Mouse (Mus musculus): ENCODE results near the gene Ctbs. TPM values are rescaled to one million over a fixed set of nuclear protein-coding genes. Genes with fewer than 3 reads are reported as not detected.

Ctbs gene
- total RNA-seq, 1 experiment: 10.4 TPM

GRCm38 (mm10) chr3:146433681-146434350 lies 15.8 kb upstream of the Ctbs start:
- in situ Hi-C loops (cut with MboI; ENCODE audit: low sequenced_read_pairs in 2 of 2, unreplicated experiment in 2 of 2): no loop called here
- no peak overlapping the region for H3K4me3 ChIP-seq (ENCODE audit: insufficient read depth in 1 of 2, low read depth in 1 of 2, low read length in 2 of 2, poor library complexity in 1 of 2, severe bottlenecking in 1 of 2)
- no peak overlapping the region for H3K27ac ChIP-seq (ENCODE audit: insufficient read depth, low read depth, low read length, poor library complexity, severe bottlenecking)
- TF ChIP-seq CHD2 (IDR thresholded peaks at IDR 0.05; ENCODE audit: low read depth, low read length): no peak
- TF ChIP-seq MAFK (IDR thresholded peaks at IDR 0.05; ENCODE audit: insufficient read depth, low read depth, low read length): no peak
- TF ChIP-seq HCFC1 (IDR thresholded peaks at IDR 0.05; ENCODE audit: borderline replicate concordance, insufficient read depth, low read length): no peak
- no peak for TF ChIP-seq ZC3H11A (IDR thresholded peaks at IDR 0.05; ENCODE audit: borderline replicate concordance, low read depth, low read length)
- no peak for TF ChIP-seq ZNF384 (IDR thresholded peaks at IDR 0.05; ENCODE audit: low read depth, low read length)
- peaks cover 0 to 9% of the 10 kb centered on the region in 2 experiments; a peak in 2 of 4 replicates for H3K4me1 ChIP-seq (ENCODE audit: control insufficient read depth in 2 of 2, insufficient read depth in 2 of 2, low read length in 2 of 2, poor library complexity in 1 of 2)
- no peak overlapping the region for H3K9ac ChIP-seq (ENCODE audit: insufficient read depth, low read depth, low read length, poor library complexity, severe bottlenecking)
- DNase-seq (ENCODE audit: low read depth, low spot score): no peak
- H3K36me3 ChIP-seq (ENCODE audit: control insufficient read depth, insufficient read depth, low read length, poor library complexity, severe bottlenecking): peaks cover 42% of the 10 kb centered on the region
- H3K9me3 ChIP-seq (ENCODE audit: control insufficient read depth, insufficient read depth, low read depth, low read length): no peaks in the 10 kb centered on the region

- Histone ChIP-seq H3K4me3 (ENCODE audit: insufficient read depth in 1 of 2, low read depth in 1 of 2, low read length in 2 of 2, poor library complexity in 1 of 2, severe bottlenecking in 1 of 2) (no peak overlapping the region), H3K36me3 (ENCODE audit: control insufficient read depth, insufficient read depth, low read length, poor library complexity, severe bottlenecking) (peaks cover 40% of the 10 kb centered on the region), H3K27ac (ENCODE audit: insufficient read depth, low read depth, low read length, poor library complexity, severe bottlenecking) (no peak overlapping the region), H3K4me1 (ENCODE audit: control insufficient read depth in 2 of 2, insufficient read depth in 2 of 2, low read length in 2 of 2, poor library complexity in 1 of 2) (peaks cover 0 to 9% of the 10 kb centered on the region in 2 experiments; a peak in 2 of 4 replicates), H3K9ac (ENCODE audit: insufficient read depth, low read depth, low read length, poor library complexity, severe bottlenecking) (no peak overlapping the region), H3K9me3 (ENCODE audit: control insufficient read depth, insufficient read depth, low read depth, low read length) (no peaks in the 10 kb centered on the region)
- DNase-seq (ENCODE audit: low read depth, low spot score): no peak
- in situ Hi-C loops (cut with MboI; ENCODE audit: low sequenced_read_pairs in 2 of 2, unreplicated experiment in 2 of 2): no loop called here
- TF ChIP-seq CHD2 (IDR thresholded peaks at IDR 0.05; ENCODE audit: low read depth, low read length) (no peak), ZC3H11A (IDR thresholded peaks at IDR 0.05; ENCODE audit: borderline replicate concordance, low read depth, low read length) (no peak), ZNF384 (IDR thresholded peaks at IDR 0.05; ENCODE audit: low read depth, low read length) (no peak), HCFC1 (IDR thresholded peaks at IDR 0.05; ENCODE audit: borderline replicate concordance, insufficient read depth, low read length) (no peak), MAFK (IDR thresholded peaks at IDR 0.05; ENCODE audit: insufficient read depth, low read depth, low read length) (no peak)
Measured at GRCm38 (mm10) chr3:146434686-146435085, 14.9 kb upstream of the Ctbs start.

GRCm38 (mm10) chr3:146435533-146435932 lies 14.1 kb upstream of the Ctbs start:
- Histone ChIP-seq H3K4me1 (ENCODE audit: control insufficient read depth in 2 of 2, insufficient read depth in 2 of 2, low read length in 2 of 2, poor library complexity in 1 of 2) (peaks cover 0 to 9% of the 10 kb centered on the region in 2 experiments; a peak in 2 of 4 replicates), H3K9me3 (ENCODE audit: control insufficient read depth, insufficient read depth, low read depth, low read length) (no peaks in the 10 kb centered on the region), H3K27ac (ENCODE audit: insufficient read depth, low read depth, low read length, poor library complexity, severe bottlenecking) (no peak overlapping the region), H3K4me3 (ENCODE audit: insufficient read depth in 1 of 2, low read depth in 1 of 2, low read length in 2 of 2, poor library complexity in 1 of 2, severe bottlenecking in 1 of 2) (no peak overlapping the region), H3K36me3 (ENCODE audit: control insufficient read depth, insufficient read depth, low read length, poor library complexity, severe bottlenecking) (peaks cover 40% of the 10 kb centered on the region), H3K9ac (ENCODE audit: insufficient read depth, low read depth, low read length, poor library complexity, severe bottlenecking) (no peak overlapping the region)
- TF ChIP-seq CHD2 (IDR thresholded peaks at IDR 0.05; ENCODE audit: low read depth, low read length): no peak
- TF ChIP-seq HCFC1 (IDR thresholded peaks at IDR 0.05; ENCODE audit: borderline replicate concordance, insufficient read depth, low read length): no peak
- no peak for TF ChIP-seq ZC3H11A (IDR thresholded peaks at IDR 0.05; ENCODE audit: borderline replicate concordance, low read depth, low read length)
- no peak for TF ChIP-seq MAFK (IDR thresholded peaks at IDR 0.05; ENCODE audit: insufficient read depth, low read depth, low read length)
- no peak for TF ChIP-seq ZNF384 (IDR thresholded peaks at IDR 0.05; ENCODE audit: low read depth, low read length)
- DNase-seq (ENCODE audit: low read depth, low spot score): no peak
- in situ Hi-C loops (cut with MboI; ENCODE audit: low sequenced_read_pairs in 2 of 2, unreplicated experiment in 2 of 2): no loop called here

DNA sequence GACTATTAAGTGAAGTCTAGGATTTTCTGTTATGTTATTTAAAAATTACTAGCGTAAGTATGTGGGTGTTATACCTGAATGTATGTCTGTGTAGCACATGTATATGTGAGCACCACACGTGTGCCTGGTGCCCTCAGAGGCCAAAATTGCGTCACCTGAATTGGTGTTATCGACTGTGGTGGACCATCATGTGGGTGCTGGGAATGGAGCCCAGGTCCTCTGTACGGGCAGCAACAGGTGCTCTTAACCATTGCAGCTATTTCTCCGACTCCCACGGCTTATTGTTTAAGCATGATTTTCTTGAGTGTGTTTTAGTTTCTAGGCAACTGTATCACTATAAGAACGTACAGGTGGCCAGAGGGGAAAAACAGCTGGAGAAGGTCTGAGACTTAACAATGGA lies 13.5 kb upstream of the Ctbs start:
- H3K4me3 ChIP-seq (ENCODE audit: insufficient read depth in 1 of 2, low read depth in 1 of 2, low read length in 2 of 2, poor library complexity in 1 of 2, severe bottlenecking in 1 of 2): no peak overlapping the region
- H3K9me3 ChIP-seq (ENCODE audit: control insufficient read depth, insufficient read depth, low read depth, low read length): no peaks in the 10 kb centered on the region
- peaks cover 0 to 9% of the 10 kb centered on the region in 2 experiments; a peak in 2 of 4 replicates for H3K4me1 ChIP-seq (ENCODE audit: control insufficient read depth in 2 of 2, insufficient read depth in 2 of 2, low read length in 2 of 2, poor library complexity in 1 of 2)
- in situ Hi-C loops (cut with MboI; ENCODE audit: low sequenced_read_pairs in 2 of 2, unreplicated experiment in 2 of 2): no loop called here
- no peak overlapping the region for H3K27ac ChIP-seq (ENCODE audit: insufficient read depth, low read depth, low read length, poor library complexity, severe bottlenecking)
- H3K9ac ChIP-seq (ENCODE audit: insufficient read depth, low read depth, low read length, poor library complexity, severe bottlenecking): no peak overlapping the region
- no peak for DNase-seq (ENCODE audit: low read depth, low spot score)
- H3K36me3 ChIP-seq (ENCODE audit: control insufficient read depth, insufficient read depth, low read length, poor library complexity, severe bottlenecking): peaks cover 37% of the 10 kb centered on the region
- TF ChIP-seq ZC3H11A (IDR thresholded peaks at IDR 0.05; ENCODE audit: borderline replicate concordance, low read depth, low read length): no peak
- no peak for TF ChIP-seq CHD2 (IDR thresholded peaks at IDR 0.05; ENCODE audit: low read depth, low read length)
- TF ChIP-seq MAFK (IDR thresholded peaks at IDR 0.05; ENCODE audit: insufficient read depth, low read depth, low read length): no peak
- TF ChIP-seq HCFC1 (IDR thresholded peaks at IDR 0.05; ENCODE audit: borderline replicate concordance, insufficient read depth, low read length): no peak
- TF ChIP-seq ZNF384 (IDR thresholded peaks at IDR 0.05; ENCODE audit: low read depth, low read length): no peak

All from ES-E14 (cell line).